Mouse (Mus musculus): ENCODE results near the gene Emg1. TPM values are rescaled to one million over a fixed set of nuclear protein-coding genes. Genes with fewer than 3 reads are reported as not detected.

Emg1 gene
- total RNA-seq, 4 experiments from 2014 or later = 62.1 to 74.4 (median 66.1) TPM

Small RNA genes lying within 50 kb of the gene (microRNA-seq; reads per million reads assigned to microRNA genes)
- gene Mir141 = not detected
- 6.7 reads per million for gene Mir200c

Other genes starting within 250 kb of the Emg1 start
- 1 to 10 TPM in 1 of 4 experiments, under 1 TPM in 3; 0.27 to 1.2 (median 0.48) TPM for gene Clstn3, start 247.4 kb downstream of the Emg1 start, total RNA-seq (2022)
- under 1 TPM in 3 of 4 experiments, not detected in 1; 0.34 to 0.51 (median 0.45) TPM for gene C1rl, start 219.1 kb downstream of the Emg1 start, total RNA-seq (2022)
- 1 to 10 TPM; 3.6 to 7.5 (median 5.5) TPM for gene C1ra, start 199.8 kb downstream of the Emg1 start, total RNA-seq (2022)
- gene C1s1, start 169.8 kb downstream of the Emg1 start, total RNA-seq (2022) = 10 to 100 TPM in 3 of 4 experiments, 1 to 10 TPM in 1; 8.4 to 20.8 (median 14.2) TPM
- gene C1rb, start 141.9 kb downstream of the Emg1 start, total RNA-seq (2022) = 1 to 10 TPM in 1 of 4 experiments, under 1 TPM in 3; 0.46 to 1.2 (median 0.69) TPM
- gene C1s2, start 76.1 kb downstream of the Emg1 start, total RNA-seq (2022) = under 1 TPM; 0.44 to 0.70 (median 0.51) TPM
- gene Lpcat3, start 49.2 kb downstream of the Emg1 start, total RNA-seq (2022) = 10 to 100 TPM; 12.6 to 18.1 (median 15.6) TPM
- gene Phb2, start 158 bp upstream of the Emg1 start, total RNA-seq (2022) = 100 to 1,000 TPM; 140 to 157 (median 153) TPM
- gene Ptpn6, start 26.5 kb upstream of the Emg1 start, total RNA-seq (2022) = 1 to 10 TPM in 3 of 4 experiments, under 1 TPM in 1; 0.80 to 2.0 (median 1.2) TPM
- 100 to 1,000 TPM; 146 to 173 (median 164) TPM for gene Grcc10, start 29.2 kb upstream of the Emg1 start, total RNA-seq (2022)
- gene Gm45234, start 43.8 kb upstream of the Emg1 start, total RNA-seq (2022) = not detected
- gene Atn1, start 44.3 kb upstream of the Emg1 start, total RNA-seq (2022) = 10 to 100 TPM; 41.9 to 59.4 (median 49.2) TPM
- gene Eno2, start 57.5 kb upstream of the Emg1 start, total RNA-seq (2022) = 1 to 10 TPM in 3 of 4 experiments, under 1 TPM in 1; 0.75 to 1.4 (median 1.1) TPM
- not detected for gene Lrrc23, start 67.5 kb upstream of the Emg1 start, total RNA-seq (2022)
- gene Spsb2, start 96.5 kb upstream of the Emg1 start, total RNA-seq (2022) = 1 to 10 TPM; 1.9 to 4.1 (median 2.9) TPM
- gene Tpi1, start 102.1 kb upstream of the Emg1 start, total RNA-seq (2022) = 1,000 to 10,000 TPM; 2,418 to 2,798 (median 2,572) TPM
- 10 to 100 TPM; 44.3 to 48.1 (median 45.2) TPM for gene Usp5, start 117.3 kb upstream of the Emg1 start, total RNA-seq (2022)
- gene Cdca3, start 117.4 kb upstream of the Emg1 start, total RNA-seq (2022) = under 1 TPM; 0.31 to 0.51 (median 0.37) TPM
- gene Gnb3, start 128.1 kb upstream of the Emg1 start, total RNA-seq (2022) = 1 to 10 TPM in 2 of 4 experiments, under 1 TPM in 2; 0.70 to 1.1 (median 1.0) TPM
- 1 to 10 TPM; 2.0 to 4.5 (median 3.3) TPM for gene P3h3, start 145.6 kb upstream of the Emg1 start, total RNA-seq (2022)
- not detected for gene Gpr162, start 151.8 kb upstream of the Emg1 start, total RNA-seq (2022)
- gene Cd4, start 176.0 kb upstream of the Emg1 start, total RNA-seq (2022) = under 1 TPM in 1 of 4 experiments, not detected in 3; 0.11 TPM
- gene Lag3, start 199.5 kb upstream of the Emg1 start, total RNA-seq (2022) = under 1 TPM in 1 of 4 experiments, not detected in 3; 0.31 TPM
- 10 to 100 TPM; 64.6 to 83.2 (median 76.8) TPM for gene Ptms, start 207.9 kb upstream of the Emg1 start, total RNA-seq (2022)
- 100 to 1,000 TPM; 192 to 219 (median 202) TPM for gene Mlf2, start 219.2 kb upstream of the Emg1 start, total RNA-seq (2022)